Mouse (Mus musculus) cortical plate, adult 2 months (tissue): ENCODE data around the gene Mdk. TPM values are rescaled to one million over a fixed set of nuclear protein-coding genes. Genes with fewer than 3 reads are reported as not detected.
A peak's percentile ranks its signal among the peaks of the same experiment; 100 is the strongest.

Experiments
- H3K27ac ChIP-seq: fragments of 200-500 bp; 2 replicates; pipeline ENCODE4 v1.5.1; 2012; ENCODE audit warnings: low read length, control low read depth, inconsistent platforms; ENCODE audit not compliant: insufficient read depth
- H3K4me1 ChIP-seq: fragments of 200-500 bp; 2 replicates; pipeline ENCODE4 v1.6.1; 2011; ENCODE audit warnings: low read length; ENCODE audit not compliant: control insufficient read depth, insufficient read depth
- H3K4me3 ChIP-seq: fragments of 200-500 bp; 2 replicates; pipeline ENCODE4 v1.5.1; 2011; ENCODE audit warnings: mild to moderate bottlenecking, low read length, control low read depth; ENCODE audit not compliant: insufficient read depth
- CTCF ChIP-seq: fragments of 200-500 bp; IDR thresholded peaks from 2 replicates; pipeline ENCODE4 v1.5.1; 2011; ENCODE audit warnings: mild to moderate bottlenecking, control low read depth, low read length; ENCODE audit not compliant: insufficient read depth; ENCODE audit errors: extremely low read depth
- POLR2A ChIP-seq: fragments of 200-500 bp; IDR thresholded peaks from 2 replicates; pipeline ENCODE4 v1.6.1; 2011; ENCODE audit warnings: mild to moderate bottlenecking, low read length, control low read depth; ENCODE audit not compliant: insufficient read depth; ENCODE audit errors: extremely low read depth
- polyA plus RNA-seq: library from polyadenylated mRNA; depleted of rRNA; stranded (reverse); fragments of >200 nt; gene quantifications from 2 replicates; pipeline ENCODE4 v1.2.3, GENCODE M21; 2012; rRNA removed

Gene Mdk
- polyA plus RNA-seq = 38.2 and 38.5 TPM in 2 replicates

- no peak within 1 kb of the TSS for H3K27ac ChIP-seq
- peak within 1 kb of the TSS; percentile 12 for H3K4me3 ChIP-seq
- no peak for TF ChIP-seq CTCF
- H3K4me1 ChIP-seq = peaks cover 4% of the 10 kb centered on the region; the same call in 1 of the 2 replicates
Observed at GRCm38 (mm10) chr2:91932160-91932711, at the start of gene Mdk. Gene Mdk, minus strand, starts transcription at chr2:91932297.

GRCm38 (mm10) chr2:91980830-91981229, 48.7 kb upstream of the Mdk start:
- Histone ChIP-seq H3K27ac (no peak overlapping the region), H3K4me3 (no peak overlapping the region), H3K4me1 (no peaks in the 10 kb centered on the region)
- TF ChIP-seq CTCF = no peak
- TF ChIP-seq POLR2A = no peak

GRCm38 (mm10) chr2:91980245-91980644, 48.1 kb upstream of the Mdk start:
- no peaks in the 10 kb centered on the region for H3K4me1 ChIP-seq
- H3K4me3 ChIP-seq = no peak overlapping the region
- H3K27ac ChIP-seq = no peak overlapping the region
- TF ChIP-seq POLR2A (no peak), CTCF (no peak)

GRCm38 (mm10) chr2:91978547-91978946, 46.5 kb upstream of the Mdk start:
- TF ChIP-seq POLR2A (no peak), CTCF (no peak)
- Histone ChIP-seq H3K27ac (no peak overlapping the region), H3K4me3 (no peak overlapping the region), H3K4me1 (no peaks in the 10 kb centered on the region)

GRCm38 (mm10) chr2:91977960-91978359, 45.9 kb upstream of the Mdk start:
- TF ChIP-seq CTCF (no peak), POLR2A (no peak)
- Histone ChIP-seq H3K27ac (no peak overlapping the region), H3K4me3 (no peak overlapping the region), H3K4me1 (peaks cover 2% of the 10 kb centered on the region; the same call in 1 of the 2 replicates)

GRCm38 (mm10) chr2:91975581-91976541, 43.8 kb upstream of the Mdk start, which contains the start of gene Dgkz:
Gene Dgkz, minus strand, starts transcription at chr2:91975864.
- Histone ChIP-seq H3K27ac (peak within 1 kb of the TSS; percentile 93), H3K4me1 (peaks cover 7% of the 10 kb centered on the region), H3K4me3 (peak within 1 kb of the TSS; percentile 52)
- TF ChIP-seq POLR2A = no peak

- peak overlapping the region; percentile 78 for H3K27ac ChIP-seq
- H3K4me1 ChIP-seq = peaks cover 8% of the 10 kb centered on the region
- H3K4me3 ChIP-seq = no peak overlapping the region; the same call in 1 of the 2 replicates
- TF ChIP-seq CTCF = no peak
- TF ChIP-seq POLR2A = 0 out of 2 replicates have a peak, but pooled peaks have one; percentile 43
Observed at GRCm38 (mm10) chr2:91973416-91974135, 41.5 kb upstream of the Mdk start.

- no peak overlapping the region for H3K4me3 ChIP-seq
- TF ChIP-seq POLR2A = no peak
- TF ChIP-seq CTCF = no peak
- peaks cover 8% of the 10 kb centered on the region for H3K4me1 ChIP-seq
- H3K27ac ChIP-seq = peak overlapping the region; percentile 17; the same call in 1 of the 2 replicates
Observed at GRCm38 (mm10) chr2:91972121-91972566, 40.0 kb upstream of the Mdk start.

- peak overlapping the region; percentile 17 for H3K27ac ChIP-seq
- no peak overlapping the region for H3K4me3 ChIP-seq
- H3K4me1 ChIP-seq = peaks cover 8% of the 10 kb centered on the region
- TF ChIP-seq POLR2A = no peak
- no peak for TF ChIP-seq CTCF
Observed at GRCm38 (mm10) chr2:91971231-91972097, 39.4 kb upstream of the Mdk start.

GRCm38 (mm10) chr2:91967962-91968361, 35.9 kb upstream of the Mdk start:
- TF ChIP-seq POLR2A (no peak), CTCF (no peak)
- Histone ChIP-seq H3K27ac (no peak overlapping the region), H3K4me3 (no peak overlapping the region), H3K4me1 (peaks cover 6% of the 10 kb centered on the region)
